8 mouse cellular contexts compared by ENCODE assay signal in genomic region chr9:42897361-42898051, GRCm38 (mm10). TPM values are rescaled to one million over a fixed set of nuclear protein-coding genes. Genes with fewer than 3 reads are reported as not detected.
DNase-seq lines count a peak whose midpoint lies in the region; ATAC-seq and TF ChIP-seq lines count a peak whose summit lies in the region.

No protein-coding gene starts in this region.

- peaks cover 13 to 22% of the 10 kb centered on the region in 2 experiments for H3K4me1 ChIP-seq in ES-E14 (ENCODE audit: control insufficient read depth in 2 of 2, insufficient read depth in 2 of 2, low read length in 2 of 2, poor library complexity in 1 of 2)
- no peaks in the 10 kb centered on the region for H3K4me1 ChIP-seq in bone marrow macrophage, adult 2 months (ENCODE audit: control insufficient read depth, insufficient read depth, low read length)
- no peaks in the 10 kb centered on the region for H3K4me1 ChIP-seq in embryonic fibroblast, embryonic 13.5 days (ENCODE audit: control insufficient read depth, insufficient read depth, low read length)
- peaks cover 4% of the 10 kb centered on the region; the same call in 1 of the 2 replicates for H3K4me1 ChIP-seq in heart, embryonic 16.5 days (ENCODE audit: control insufficient read depth, insufficient read depth, low read length)
- H3K4me1 ChIP-seq in liver, embryonic 14.5 days (replicated peaks; ENCODE audit: control insufficient read depth in 2 of 2, insufficient read depth in 2 of 2, low read length in 1 of 2) = no peaks in the 10 kb centered on the region; a peak in 1 of 4 replicates

- peak overlapping the region; percentile 68 to 73 for H3K4me3 ChIP-seq in ES-E14 (ENCODE audit: insufficient read depth in 1 of 2, low read depth in 1 of 2, low read length in 2 of 2, poor library complexity in 1 of 2, severe bottlenecking in 1 of 2)
- H3K4me3 ChIP-seq in bone marrow macrophage, adult 2 months (ENCODE audit: insufficient read depth, low read length) = peak overlapping the region; percentile 10
- peak overlapping the region; percentile 39 for H3K4me3 ChIP-seq in embryonic fibroblast, embryonic 13.5 days (ENCODE audit: insufficient read depth, low read length)
- H3K4me3 ChIP-seq in heart, embryonic 16.5 days (ENCODE audit: low read length) = peak overlapping the region; percentile 49
- H3K4me3 ChIP-seq in liver, embryonic 14.5 days (ENCODE audit: insufficient read depth in 1 of 2, low read depth in 2 of 2, low read length in 2 of 2) = peak overlapping the region; percentile 7 to 34; a peak in 3 of 4 replicates

- H3K27ac ChIP-seq in ES-E14 (ENCODE audit: insufficient read depth, low read depth, low read length, poor library complexity, severe bottlenecking) = peak overlapping the region; percentile 42; the same call in 1 of the 2 replicates
- no peak overlapping the region for H3K27ac ChIP-seq in bone marrow macrophage, adult 2 months (ENCODE audit: insufficient read depth, low read depth, low read length)
- H3K27ac ChIP-seq in embryonic fibroblast, embryonic 13.5 days (ENCODE audit: insufficient read depth, low read length) = no peak overlapping the region
- no peak overlapping the region for H3K27ac ChIP-seq in heart, embryonic 16.5 days (ENCODE audit: low read length)
- H3K27ac ChIP-seq in liver, embryonic 14.5 days = no peak overlapping the region

- no peak for TF ChIP-seq POLR2A in bone marrow macrophage, adult 2 months (IDR thresholded peaks at IDR 0.05; ENCODE audit: borderline replicate concordance, low read depth, low read length)
- no peak for TF ChIP-seq POLR2A in embryonic fibroblast, embryonic 13.5 days (IDR thresholded peaks at IDR 0.05; ENCODE audit: low read depth, low read length)

- in situ Hi-C loops in ES-E14 (cut with MboI; ENCODE audit: low sequenced_read_pairs in 2 of 2, unreplicated experiment in 2 of 2) = no loop called here

- no peaks in the 10 kb centered on the region for H3K36me3 ChIP-seq in ES-E14 (ENCODE audit: control insufficient read depth, insufficient read depth, low read length, poor library complexity, severe bottlenecking)
- no peaks in the 10 kb centered on the region for H3K36me3 ChIP-seq in heart, embryonic 16.5 days (ENCODE audit: control insufficient read depth, insufficient read depth)
- no peaks in the 10 kb centered on the region for H3K36me3 ChIP-seq in liver, embryonic 14.5 days (replicated peaks; ENCODE audit: control insufficient read depth, insufficient read depth, low read depth)

- TF ChIP-seq CTCF in bone marrow macrophage, adult 2 months (IDR thresholded peaks at IDR 0.05; ENCODE audit: low read depth, low read length) = no peak
- no peak for TF ChIP-seq CTCF in embryonic fibroblast, embryonic 13.5 days (IDR thresholded peaks at IDR 0.05; ENCODE audit: borderline replicate concordance, insufficient read depth, low read length)
- no peak for TF ChIP-seq CTCF in liver, embryonic 14.5 days (IDR thresholded peaks at IDR 0.05; ENCODE audit: low read depth)

- H3K9ac ChIP-seq in ES-E14 (ENCODE audit: insufficient read depth, low read depth, low read length, poor library complexity, severe bottlenecking) = peak overlapping the region; percentile 72
- H3K9ac ChIP-seq in heart, embryonic 16.5 days (ENCODE audit: low read length) = peak overlapping the region; percentile 30
- no peak overlapping the region for H3K9ac ChIP-seq in liver, embryonic 14.5 days (replicated peaks)

- TF ChIP-seq EP300 in liver, embryonic 14.5 days (IDR thresholded peaks at IDR 0.05; ENCODE audit: low read depth) = no peak

- H3K4me2 ChIP-seq in heart, embryonic 16.5 days (ENCODE audit: low read depth, low read length) = peak overlapping the region; percentile 75
- peak overlapping the region; percentile 53 for H3K4me2 ChIP-seq in liver, embryonic 14.5 days (ENCODE audit: low read depth)

- WGBS in heart, embryonic 16.5 days = under 1% methylated on average over 52 of the region's 52 CpGs
- under 1% methylated on average over 51 of the region's 52 CpGs for WGBS in liver, embryonic 14.5 days (ENCODE audit: insufficient replicate concordance)

- DNase-seq in ES-E14 (ENCODE audit: low read depth, low spot score) (no peak), MN1 (ENCODE audit: low spot score) (no peak)
- peak; percentile 25 to 59 for DNase-seq in kidney, postnatal 36 days
- DNase-seq in liver, embryonic 14.5 days (ENCODE audit: low read depth in 3 of 3, low spot score in 3 of 3) = no peak
- peak; percentile 9 for DNase-seq in ovary, adult 18-20 months (ENCODE audit: low spot score)

- H3K9me3 ChIP-seq in ES-E14 (ENCODE audit: control insufficient read depth, insufficient read depth, low read depth, low read length) = no peaks in the 10 kb centered on the region
- no peaks in the 10 kb centered on the region for H3K9me3 ChIP-seq in heart, embryonic 16.5 days (replicated peaks; ENCODE audit: control insufficient read depth, low read length)
- H3K9me3 ChIP-seq in liver, embryonic 14.5 days (ENCODE audit: control insufficient read depth, low read length) = no peaks in the 10 kb centered on the region

- peaks cover 44% of the 10 kb centered on the region for H3K27me3 ChIP-seq in heart, embryonic 16.5 days (ENCODE audit: control insufficient read depth, insufficient read depth, low read length)
- peaks cover 25% of the 10 kb centered on the region for H3K27me3 ChIP-seq in liver, embryonic 14.5 days (ENCODE audit: control insufficient read depth, insufficient read depth, low read length)

- ATAC-seq in heart, embryonic 16.5 days (replicated peaks; ENCODE audit: extremely low read depth, insufficient read depth, low FRiP score) = 0 out of 2 replicates have a peak, but pooled peaks have one; percentile 45
- ATAC-seq in liver, embryonic 14.5 days (ENCODE audit: insufficient read depth) = no peak

TF ChIP-seq in ES-E14, 5 proteins besides CTCF, POLR2A, EP300 and RAD21:
- TF ChIP-seq HCFC1 (IDR thresholded peaks at IDR 0.05; ENCODE audit: borderline replicate concordance, insufficient read depth, low read length) (no peak), ZC3H11A (IDR thresholded peaks at IDR 0.05; ENCODE audit: borderline replicate concordance, low read depth, low read length) (no peak), ZNF384 (IDR thresholded peaks at IDR 0.05; ENCODE audit: low read depth, low read length) (no peak), MAFK (IDR thresholded peaks at IDR 0.05; ENCODE audit: insufficient read depth, low read depth, low read length) (no peak), CHD2 (IDR thresholded peaks at IDR 0.05; ENCODE audit: low read depth, low read length) (no peak)

RNA-seq across cellular contexts. Expression of gene Grik4, which starts 46.8 kb away (rescaled TPM):
- total RNA-seq in ES-E14 (2012; rRNA removed) = 0.22 and 0.32 TPM in 2 replicates
- polyA plus RNA-seq in bone marrow macrophage, adult 2 months (2012; ENCODE audit: insufficient read depth, insufficient read length, missing spikeins) = 0.12 and 0.23 TPM in 2 replicates
- polyA plus RNA-seq in embryonic fibroblast, embryonic 13.5 days (2011; ENCODE audit: insufficient read length, low read depth, missing spikeins) = 0.26 and 0.37 TPM in 2 replicates
- polyA plus RNA-seq in heart, embryonic 16.5 days (2015; fragmentation: Nextera tagmentation; extraction: Ambion mirVana) = 0.19 and 0.24 TPM in 2 replicates
- polyA plus RNA-seq in liver, embryonic 14.5 days (2012; rRNA removed) = 0.38 and 0.52 TPM in 2 replicates
- polyA plus RNA-seq in liver, embryonic 14.5 days (2014; fragmentation: Nextera tagmentation; extraction: Ambion mirVana) = 0.19 and 0.20 TPM in 2 replicates

Comparison
In these comparisons a context has a peak if more than half of its experiments do, and no peak if none do; other contexts are left out.
1. DNase-seq: peak in kidney, postnatal 36 days (2 of 2) and ovary, adult 18-20 months (single experiment); none in ES-E14 (single experiment), liver, embryonic 14.5 days (0 of 3) and MN1 (single experiment).
2. H3K4me3 ChIP-seq: peak in every context shown above with its lines; median percentile 70 in ES-E14; 49 in heart, embryonic 16.5 days; 39 in embryonic fibroblast, embryonic 13.5 days; 20 in liver, embryonic 14.5 days; 10 in bone marrow macrophage, adult 2 months.